Mouse (Mus musculus) spleen, adult 2 months (tissue): ENCODE results near the gene Xylt1.

Experiments
- CTCF ChIP-seq: fragments of 200-500 bp; IDR thresholded peaks from 2 replicates; pipeline ENCODE4 v1.5.1; 2011; ENCODE audit warnings: mild to moderate bottlenecking, inconsistent platforms; ENCODE audit not compliant: insufficient read depth, insufficient read length, insufficient replicate concordance; ENCODE audit errors: extremely low read depth
- POLR2A ChIP-seq: fragments of 200-500 bp; IDR thresholded peaks from 2 replicates; pipeline ENCODE4 v1.6.1; 2011; ENCODE audit warnings: low read depth, low read length, inconsistent platforms

DNA sequence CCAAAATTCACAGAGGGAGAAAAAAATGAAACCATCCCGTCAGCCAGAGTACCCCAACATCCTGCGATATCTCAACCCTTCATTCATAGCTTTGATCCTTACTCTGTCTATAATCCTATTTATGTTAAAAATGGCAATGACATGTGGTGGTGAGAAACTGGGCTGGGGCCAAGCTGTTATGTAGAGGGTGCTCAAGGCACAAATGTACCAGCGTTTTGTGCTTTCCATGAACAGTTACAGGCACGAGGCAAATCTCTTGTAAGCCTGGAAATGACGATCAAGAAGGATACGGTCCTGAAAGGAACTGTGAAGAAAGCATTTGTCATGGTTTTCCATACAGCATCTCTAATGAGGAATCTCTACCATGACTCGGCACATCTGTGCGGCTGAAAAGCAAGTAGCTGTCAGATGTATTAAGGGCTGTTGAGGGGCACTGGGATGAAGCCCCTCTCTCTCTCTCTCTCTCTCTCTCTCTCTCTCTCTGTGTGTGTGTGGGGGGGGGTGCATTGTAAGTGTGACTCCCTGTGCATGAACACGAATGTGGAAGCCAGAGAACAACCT, 183.2 kb downstream of the Xylt1 start:
- TF ChIP-seq CTCF (no peak), POLR2A (no peak)
